Mouse (Mus musculus): Measurements from ENCODE around the gene Dydc2.
"Not testable (repeated sequence)": the region's sequence is repeated elsewhere in the genome, so short reads cannot be mapped to it uniquely, and the experiment has no call there.

The Dydc2 gene

GRCm38 (mm10) chr14:41072229-41072943 is 3.4 kb upstream of the Dydc2 start, which contains the start of gene Dydc1:
TSS of gene Dydc1 (plus strand) at chr14:41072911.
- Histone ChIP-seq H3K27me3 (ENCODE audit: control insufficient read depth, insufficient read depth, low read length, poor library complexity, severe bottlenecking) (no peaks in the 10 kb centered on the region), H3K36me3 (ENCODE audit: control insufficient read depth, insufficient read depth, low read length, poor library complexity, severe bottlenecking) (no peaks in the 10 kb centered on the region)
- DNase-seq (ENCODE audit: low read depth, low spot score): peak; percentile 23

GRCm38 (mm10) chr14:41070343-41070742 is 1.3 kb upstream of the Dydc2 start:
- Histone ChIP-seq H3K27me3 (ENCODE audit: control insufficient read depth, insufficient read depth, low read length, poor library complexity, severe bottlenecking) (no peaks in the 10 kb centered on the region), H3K36me3 (ENCODE audit: control insufficient read depth, insufficient read depth, low read length, poor library complexity, severe bottlenecking) (no peaks in the 10 kb centered on the region)
- DNase-seq (ENCODE audit: low read depth, low spot score): no peak

- no peak for DNase-seq (ENCODE audit: low read depth, low spot score)
- Histone ChIP-seq H3K27me3 (ENCODE audit: control insufficient read depth, insufficient read depth, low read length, poor library complexity, severe bottlenecking) (no peaks in the 10 kb centered on the region), H3K36me3 (ENCODE audit: control insufficient read depth, insufficient read depth, low read length, poor library complexity, severe bottlenecking) (no peaks in the 10 kb centered on the region)
Observed at GRCm38 (mm10) chr14:41066416-41066815, 2.6 kb downstream of the Dydc2 start.

GRCm38 (mm10) chr14:41065168-41065567 is 3.8 kb downstream of the Dydc2 start:
- no peaks in the 10 kb centered on the region for H3K27me3 ChIP-seq (ENCODE audit: control insufficient read depth, insufficient read depth, low read length, poor library complexity, severe bottlenecking)
- no peak for DNase-seq (ENCODE audit: low read depth, low spot score)
- no peaks in the 10 kb centered on the region for H3K36me3 ChIP-seq (ENCODE audit: control insufficient read depth, insufficient read depth, low read length, poor library complexity, severe bottlenecking)

- not testable (repeated sequence) for H3K36me3 ChIP-seq (ENCODE audit: control insufficient read depth, insufficient read depth, low read length, poor library complexity, severe bottlenecking); DNase-seq (ENCODE audit: low read depth, low spot score); H3K27me3 ChIP-seq (ENCODE audit: control insufficient read depth, insufficient read depth, low read length, poor library complexity, severe bottlenecking)
Observed at GRCm38 (mm10) chr14:41053190-41053589, 15.8 kb downstream of the Dydc2 start.

- Histone ChIP-seq H3K36me3 (ENCODE audit: control insufficient read depth, insufficient read depth, low read length, poor library complexity, severe bottlenecking) (no peaks in the 10 kb centered on the region), H3K27me3 (ENCODE audit: control insufficient read depth, insufficient read depth, low read length, poor library complexity, severe bottlenecking) (no peaks in the 10 kb centered on the region)
- no peak for DNase-seq (ENCODE audit: low read depth, low spot score)
Observed at GRCm38 (mm10) chr14:41052481-41052880, 16.5 kb downstream of the Dydc2 start.

- DNase-seq (ENCODE audit: low read depth, low spot score): no peak
- no peaks in the 10 kb centered on the region for H3K36me3 ChIP-seq (ENCODE audit: control insufficient read depth, insufficient read depth, low read length, poor library complexity, severe bottlenecking)
- H3K27me3 ChIP-seq (ENCODE audit: control insufficient read depth, insufficient read depth, low read length, poor library complexity, severe bottlenecking): no peaks in the 10 kb centered on the region
Observed at GRCm38 (mm10) chr14:41050471-41050870, 18.5 kb downstream of the Dydc2 start.

- no peaks in the 10 kb centered on the region for H3K27me3 ChIP-seq (ENCODE audit: control insufficient read depth, insufficient read depth, low read length, poor library complexity, severe bottlenecking)
- no peak for DNase-seq (ENCODE audit: low read depth, low spot score)
- H3K36me3 ChIP-seq (ENCODE audit: control insufficient read depth, insufficient read depth, low read length, poor library complexity, severe bottlenecking): no peaks in the 10 kb centered on the region
Observed at GRCm38 (mm10) chr14:41047402-41047801, 21.6 kb downstream of the Dydc2 start.

- Histone ChIP-seq H3K36me3 (ENCODE audit: control insufficient read depth, insufficient read depth, low read length, poor library complexity, severe bottlenecking) (no peaks in the 10 kb centered on the region), H3K27me3 (ENCODE audit: control insufficient read depth, insufficient read depth, low read length, poor library complexity, severe bottlenecking) (no peaks in the 10 kb centered on the region; the same call in 1 of the 2 replicates)
- DNase-seq (ENCODE audit: low read depth, low spot score): peak; percentile 81
Observed at GRCm38 (mm10) chr14:41035146-41035798, 33.7 kb downstream of the Dydc2 start.

- DNase-seq (ENCODE audit: low read depth, low spot score): peak; percentile 91
- Histone ChIP-seq H3K36me3 (ENCODE audit: control insufficient read depth, insufficient read depth, low read length, poor library complexity, severe bottlenecking) (no peaks in the 10 kb centered on the region), H3K27me3 (ENCODE audit: control insufficient read depth, insufficient read depth, low read length, poor library complexity, severe bottlenecking) (no peaks in the 10 kb centered on the region; the same call in 1 of the 2 replicates)
Observed at GRCm38 (mm10) chr14:41033135-41034110, 35.6 kb downstream of the Dydc2 start.

- peak; percentile 20 for DNase-seq (ENCODE audit: low read depth, low spot score)
- no peaks in the 10 kb centered on the region for H3K36me3 ChIP-seq (ENCODE audit: control insufficient read depth, insufficient read depth, low read length, poor library complexity, severe bottlenecking)
- no peaks in the 10 kb centered on the region; the same call in 1 of the 2 replicates for H3K27me3 ChIP-seq (ENCODE audit: control insufficient read depth, insufficient read depth, low read length, poor library complexity, severe bottlenecking)
Observed at GRCm38 (mm10) chr14:41030989-41031513, 38.0 kb downstream of the Dydc2 start.

- Histone ChIP-seq H3K27me3 (ENCODE audit: control insufficient read depth, insufficient read depth, low read length, poor library complexity, severe bottlenecking) (no peaks in the 10 kb centered on the region), H3K36me3 (ENCODE audit: control insufficient read depth, insufficient read depth, low read length, poor library complexity, severe bottlenecking) (no peaks in the 10 kb centered on the region)
- no peak for DNase-seq (ENCODE audit: low read depth, low spot score)
Observed at GRCm38 (mm10) chr14:41029303-41029702, 39.7 kb downstream of the Dydc2 start.

GRCm38 (mm10) chr14:41025594-41026284 is 43.3 kb downstream of the Dydc2 start:
- H3K27me3 ChIP-seq (ENCODE audit: control insufficient read depth, insufficient read depth, low read length, poor library complexity, severe bottlenecking): no peaks in the 10 kb centered on the region
- no peak for DNase-seq (ENCODE audit: low read depth, low spot score)
- H3K36me3 ChIP-seq (ENCODE audit: control insufficient read depth, insufficient read depth, low read length, poor library complexity, severe bottlenecking): no peaks in the 10 kb centered on the region

- Histone ChIP-seq H3K36me3 (ENCODE audit: control insufficient read depth, insufficient read depth, low read length, poor library complexity, severe bottlenecking) (no peaks in the 10 kb centered on the region), H3K27me3 (ENCODE audit: control insufficient read depth, insufficient read depth, low read length, poor library complexity, severe bottlenecking) (no peaks in the 10 kb centered on the region)
- no peak for DNase-seq (ENCODE audit: low read depth, low spot score)
Observed at GRCm38 (mm10) chr14:41025087-41025486, 43.9 kb downstream of the Dydc2 start.

Measured in splenic B cell, adult 2 months (primary cell).